Mouse (Mus musculus) forebrain, embryonic 11.5 days (tissue): ENCODE data around the gene Sulf2. TPM values are rescaled to one million over a fixed set of nuclear protein-coding genes. Genes with fewer than 3 reads are reported as not detected.

Experiments
- ATAC-seq: fragments of 200-750 bp; cut with Nextera tagmentation; replicated peaks from 2 replicates; pipeline ENCODE4 v1.8.0; 2017; ENCODE audit warnings: moderate TSS enrichment; ENCODE audit not compliant: low FRiP score
- DNase-seq: peaks from one replicate; pipeline ENCODE4 v3.0.0-alpha.2; 2017; ENCODE audit warnings: low spot score
- H3K27ac ChIP-seq: fragments of 300-500 bp; sonication (generic); 2 replicates; pipeline ENCODE4 v1.5.1; 2014; ENCODE audit warnings: low read depth, low read length
- H3K27me3 ChIP-seq: fragments of 300-500 bp; sonication (generic); 2 replicates; pipeline ENCODE4 v1.6.1; 2014; ENCODE audit warnings: mild to moderate bottlenecking, low read length, mixed read lengths; ENCODE audit not compliant: control insufficient read depth, insufficient read depth
- H3K36me3 ChIP-seq: fragments of 300-500 bp; sonication (generic); 2 replicates; pipeline ENCODE4 v1.6.1; 2014; ENCODE audit warnings: mild to moderate bottlenecking, low read length, moderate library complexity, mixed read lengths; ENCODE audit not compliant: control insufficient read depth, insufficient read depth
- H3K4me1 ChIP-seq: fragments of 300-500 bp; sonication (generic); replicated peaks from 2 replicates; pipeline ENCODE4 v1.6.1; 2014; ENCODE audit warnings: low read length, mixed read lengths; ENCODE audit not compliant: control insufficient read depth, insufficient read depth
- H3K4me2 ChIP-seq: fragments of 300-500 bp; sonication (generic); 2 replicates; pipeline ENCODE4 v1.6.1; 2014; ENCODE audit warnings: low read depth, mild to moderate bottlenecking, low read length, moderate library complexity, mixed read lengths; ENCODE audit not compliant: severe bottlenecking
- H3K4me3 ChIP-seq: fragments of 300-500 bp; sonication (generic); 2 replicates; pipeline ENCODE4 v1.5.1; 2014; ENCODE audit warnings: low read depth, low read length
- H3K9ac ChIP-seq: fragments of 300-500 bp; sonication (generic); 2 replicates; pipeline ENCODE4 v1.6.1; 2014; ENCODE audit warnings: low read length
- H3K9me3 ChIP-seq: fragments of 300-500 bp; sonication (generic); 2 replicates; pipeline ENCODE4 v1.6.1; 2016; ENCODE audit warnings: low read length, mixed read lengths; ENCODE audit not compliant: control insufficient read depth
- WGBS: fragments of 180-500 bp; shearing (Covaris S2); extraction: QIAGEN DNeasy Blood & Tissue Kit; methylation state at CpG from one replicate; pipeline ENCODE4 v1.1.7; 2014; 5-methylcytosine and 5-hydroxymethylcytosine counted together
- polyA plus RNA-seq: library from polyadenylated mRNA; unstranded; fragments of >200 nt; fragmentation: Nextera tagmentation; extraction: Ambion mirVana; gene quantifications from 2 replicates; pipeline ENCODE4 v1.2.1, GENCODE M21; 2014

The Sulf2 gene
- polyA plus RNA-seq, 1 experiment from 2014 or later: 97.9 TPM

DNA sequence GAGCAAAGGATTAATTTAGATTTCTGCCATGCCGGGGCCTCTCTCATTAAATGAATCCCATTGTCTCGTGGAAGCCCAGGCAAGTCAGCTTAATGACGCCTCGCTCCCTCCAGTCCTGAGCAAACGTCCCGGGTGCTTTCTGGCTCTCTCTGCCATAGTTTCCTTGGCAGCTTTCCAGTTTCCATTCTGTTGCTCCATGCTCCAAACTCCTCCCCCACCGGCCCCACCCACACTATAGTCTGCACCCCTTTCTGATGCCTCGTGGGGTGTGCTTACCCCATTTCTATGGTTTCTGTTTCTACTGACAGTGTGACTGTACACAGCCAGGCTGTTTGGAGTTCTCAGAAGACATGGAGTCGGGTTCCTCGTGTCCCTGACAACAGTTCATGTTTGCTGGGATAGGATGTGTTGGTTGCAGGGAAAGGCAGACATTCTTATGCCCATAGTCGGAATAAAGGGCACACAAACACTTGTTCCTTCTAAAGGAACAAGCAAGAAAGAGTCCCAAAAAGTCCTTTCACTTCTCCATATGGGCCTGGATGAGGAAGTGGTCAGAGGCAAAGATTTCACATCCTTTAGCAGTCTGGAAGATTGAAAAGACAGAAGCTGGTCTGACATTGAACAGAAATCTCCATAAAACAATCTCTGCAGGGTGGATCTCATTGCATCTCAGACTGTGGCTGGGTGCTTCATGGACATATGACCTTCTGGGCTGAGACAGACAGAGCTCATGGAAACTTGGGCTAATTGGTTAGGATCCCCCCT, 25.5 kb upstream of the Sulf2 start:
- ATAC-seq (peak; percentile 66; the same call in 1 of the 2 replicates), DNase-seq (peak; percentile 70)
- Histone ChIP-seq H3K9me3 (peaks cover 2% of the 10 kb centered on the region; the same call in 1 of the 2 replicates), H3K9ac (peak overlapping the region; percentile 43), H3K36me3 (no peaks in the 10 kb centered on the region), H3K27ac (peak overlapping the region; percentile 78), H3K4me2 (0 out of 2 replicates have a peak overlapping the region, but pooled peaks have one; percentile 11), H3K4me3 (no peak overlapping the region), H3K4me1 (peaks cover 20% of the 10 kb centered on the region), H3K27me3 (no peaks in the 10 kb centered on the region)
- 24% methylated on average over 11 of the region's 11 CpGs for WGBS

DNA sequence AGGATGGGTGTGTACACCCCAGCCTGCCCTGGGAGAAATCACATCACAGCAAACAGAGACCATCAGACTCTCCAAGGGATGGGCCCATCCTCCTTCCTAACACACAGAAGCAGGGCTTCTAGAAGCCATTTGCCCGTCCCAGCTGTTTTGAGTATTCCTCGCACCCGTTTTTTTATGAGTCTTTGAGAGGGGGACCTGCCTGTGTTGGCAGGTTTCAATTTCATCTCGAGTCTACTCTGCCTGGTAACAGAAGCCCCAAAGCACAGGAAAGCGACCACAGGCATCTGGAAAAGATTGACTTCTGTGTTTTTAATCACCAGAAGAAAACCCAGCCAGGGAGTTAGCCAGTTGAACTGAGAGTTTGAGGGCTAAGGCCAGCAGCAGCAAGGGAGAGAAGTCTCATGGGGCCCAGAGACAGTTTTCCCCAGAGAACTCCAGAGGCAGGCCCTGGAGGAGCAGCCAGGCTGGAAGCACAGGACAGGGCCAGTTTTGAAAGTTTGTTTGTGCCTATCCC, 24.7 kb upstream of the Sulf2 start:
- Histone ChIP-seq H3K36me3 (no peaks in the 10 kb centered on the region), H3K4me3 (no peak overlapping the region), H3K27ac (peak overlapping the region; percentile 78), H3K4me2 (no peak overlapping the region), H3K9ac (peak overlapping the region; percentile 43), H3K4me1 (peaks cover 20% of the 10 kb centered on the region), H3K9me3 (peaks cover 2% of the 10 kb centered on the region; the same call in 1 of the 2 replicates), H3K27me3 (no peaks in the 10 kb centered on the region)
- WGBS: 35% methylated on average over 5 of the region's 5 CpGs
- ATAC-seq: no peak
- no peak for DNase-seq

DNA sequence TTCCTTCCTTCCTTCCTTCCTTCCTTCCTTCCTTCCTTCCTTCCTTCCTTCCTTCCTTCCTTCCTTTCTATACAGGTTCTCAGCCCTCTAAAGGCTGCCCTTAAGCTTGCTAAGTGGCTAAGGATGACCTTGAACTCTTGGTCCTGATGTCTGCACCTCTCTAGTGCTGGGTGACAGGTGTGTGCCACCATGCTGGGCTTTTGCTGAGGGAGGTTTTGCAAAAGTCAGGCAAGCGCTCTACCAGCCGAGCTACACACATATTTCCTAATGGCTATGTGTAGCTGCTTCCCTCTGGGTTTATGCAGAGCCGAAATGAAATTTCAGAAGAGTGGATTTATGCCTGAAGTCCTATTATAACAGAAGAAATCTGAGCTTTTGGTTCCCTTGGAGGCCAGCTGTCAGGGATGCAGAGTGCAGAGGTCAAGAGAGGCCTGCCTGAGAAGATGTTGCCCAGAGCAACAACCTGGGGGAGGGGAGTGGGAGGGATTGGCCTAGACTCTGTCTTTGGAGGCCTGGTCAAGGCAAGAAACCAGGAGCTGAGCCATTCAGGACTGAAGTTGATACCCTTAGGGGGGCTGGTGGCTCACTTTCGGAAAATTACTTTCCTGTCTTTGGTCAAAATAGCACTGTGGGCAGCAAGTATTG, 24.1 kb upstream of the Sulf2 start:
- Histone ChIP-seq H3K9me3 (peaks cover 2% of the 10 kb centered on the region; the same call in 1 of the 2 replicates), H3K4me3 (no peak overlapping the region), H3K9ac (0 out of 2 replicates have a peak overlapping the region, but pooled peaks have one; percentile 21), H3K36me3 (no peaks in the 10 kb centered on the region), H3K27ac (peak overlapping the region; percentile 78), H3K4me2 (no peak overlapping the region), H3K27me3 (no peaks in the 10 kb centered on the region), H3K4me1 (peaks cover 20% of the 10 kb centered on the region)
- ATAC-seq: no peak
- 38% methylated on average over 4 of the region's 4 CpGs for WGBS
- DNase-seq: peak; percentile 68

DNA sequence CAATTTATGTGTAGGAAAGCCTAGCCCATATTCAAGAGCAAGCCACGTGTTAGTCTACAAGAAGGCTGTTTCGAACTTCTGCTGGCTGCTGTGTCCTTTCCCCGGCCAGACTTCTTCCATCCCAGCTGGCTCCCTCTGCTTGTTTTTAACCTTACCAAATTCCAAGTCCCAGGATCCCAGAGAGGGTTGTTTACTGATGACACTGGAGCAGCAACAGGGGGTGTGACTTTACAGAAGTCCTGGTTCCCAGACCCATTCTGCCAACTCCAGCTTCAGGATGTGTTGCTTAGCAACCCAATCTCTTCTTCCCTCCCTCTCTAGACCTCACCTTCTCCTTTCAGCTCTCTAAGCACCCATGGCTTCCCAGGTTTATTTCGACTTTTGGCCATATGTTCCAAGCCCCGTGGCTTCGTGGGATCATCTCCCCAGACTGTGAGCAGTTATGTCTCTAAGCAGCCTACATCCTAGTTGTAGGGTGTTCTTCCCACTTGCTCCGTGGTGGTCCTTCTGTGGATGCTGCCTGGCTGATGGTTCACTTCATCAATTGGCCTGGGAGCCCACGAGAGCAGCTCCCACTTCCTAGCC, 20.2 kb upstream of the Sulf2 start:
- WGBS: 57% methylated on average over 8 of the region's 8 CpGs
- no peak for ATAC-seq
- H3K4me1 ChIP-seq: peaks cover 18% of the 10 kb centered on the region

DNA sequence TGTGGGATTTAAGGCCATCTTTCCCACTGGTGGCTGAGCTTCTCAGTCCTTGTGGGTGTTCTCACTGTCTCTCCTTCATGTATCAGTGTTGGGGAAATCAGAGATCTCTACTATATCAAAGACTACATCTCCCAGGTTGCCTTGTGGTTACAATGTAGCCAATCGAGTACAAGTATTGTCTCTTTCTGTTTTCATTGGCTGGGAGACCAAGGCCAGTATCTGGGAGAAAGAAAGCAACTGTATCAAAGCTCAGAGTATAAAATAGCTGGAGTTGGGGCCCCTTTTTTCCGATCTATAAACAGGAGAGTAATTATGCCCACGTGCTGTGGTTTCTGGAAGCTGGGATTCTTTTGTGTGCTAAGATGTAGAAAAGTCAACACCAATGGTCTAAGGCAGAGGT, 19.7 kb upstream of the Sulf2 start:
- Histone ChIP-seq H3K36me3 (no peaks in the 10 kb centered on the region), H3K9me3 (no peaks in the 10 kb centered on the region), H3K4me3 (no peak overlapping the region), H3K4me1 (peaks cover 14% of the 10 kb centered on the region), H3K9ac (no peak overlapping the region), H3K4me2 (no peak overlapping the region), H3K27ac (no peak overlapping the region), H3K27me3 (no peaks in the 10 kb centered on the region)
- WGBS: 20% methylated on average over 3 of the region's 3 CpGs
- ATAC-seq (no peak), DNase-seq (no peak)

More for the DNA sequence above, 20.2 kb upstream of the Sulf2 start:
- Histone ChIP-seq H3K27me3 (no peaks in the 10 kb centered on the region), H3K4me2 (no peak overlapping the region), H3K27ac (no peak overlapping the region), H3K9me3 (no peaks in the 10 kb centered on the region), H3K36me3 (no peaks in the 10 kb centered on the region), H3K9ac (no peak overlapping the region), H3K4me3 (no peak overlapping the region)
- no peak for DNase-seq

DNA sequence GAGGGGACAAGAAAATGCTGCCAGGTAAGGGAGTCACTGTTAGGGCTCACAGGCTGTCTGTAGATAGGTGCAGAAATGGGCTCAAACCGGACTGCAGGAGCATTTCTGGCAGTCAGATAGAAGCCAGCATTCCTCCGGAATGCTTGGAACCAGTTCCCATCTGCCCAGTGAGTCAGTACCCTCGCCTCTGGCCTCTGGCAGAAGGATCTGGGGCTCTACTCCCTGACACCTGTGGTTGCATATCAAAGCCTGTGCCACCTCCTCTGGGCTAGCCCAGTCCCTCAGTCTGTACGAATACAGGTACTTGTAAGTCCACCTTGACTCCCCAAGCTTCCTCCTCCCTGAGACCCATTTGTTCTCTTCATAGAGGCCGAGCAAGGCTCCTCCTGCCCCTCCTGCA, 17.7 kb upstream of the Sulf2 start:
- no peak overlapping the region for H3K9ac ChIP-seq
- H3K9me3 ChIP-seq: no peaks in the 10 kb centered on the region
- H3K27me3 ChIP-seq: no peaks in the 10 kb centered on the region
- H3K4me1 ChIP-seq: peaks cover 6% of the 10 kb centered on the region; the same call in 1 of the 2 replicates
- WGBS: 78% methylated on average over 5 of the region's 5 CpGs
- H3K27ac ChIP-seq: no peak overlapping the region
- H3K4me2 ChIP-seq: no peak overlapping the region
- no peak overlapping the region for H3K4me3 ChIP-seq
- H3K36me3 ChIP-seq: no peaks in the 10 kb centered on the region
- DNase-seq (no peak), ATAC-seq (no peak)

DNA sequence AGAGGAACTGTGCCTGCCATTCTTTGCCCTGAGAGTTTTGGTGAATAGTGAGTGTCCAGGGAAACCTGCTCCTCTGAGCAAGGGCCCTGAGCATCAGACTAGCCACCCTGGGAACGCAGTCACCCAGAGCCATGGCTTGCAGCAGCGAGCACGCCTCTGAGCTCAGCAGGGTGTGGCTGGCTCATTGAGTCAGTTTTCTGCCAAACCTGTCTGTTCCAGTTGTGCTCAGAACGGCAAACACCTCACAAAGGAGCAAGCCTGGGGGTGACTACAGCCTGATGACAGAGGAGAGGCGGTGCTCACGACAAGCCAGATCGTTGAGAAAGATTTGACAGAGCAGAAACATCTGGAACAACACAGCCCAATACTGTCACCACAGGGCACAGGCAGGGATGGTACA, 14.7 kb upstream of the Sulf2 start:
- H3K36me3 ChIP-seq: no peaks in the 10 kb centered on the region
- no peak overlapping the region for H3K9ac ChIP-seq
- H3K4me2 ChIP-seq: no peak overlapping the region
- no peaks in the 10 kb centered on the region for H3K9me3 ChIP-seq
- no peak for DNase-seq
- WGBS: 42% methylated on average over 7 of the region's 7 CpGs
- H3K4me3 ChIP-seq: no peak overlapping the region
- no peak overlapping the region for H3K27ac ChIP-seq
- no peaks in the 10 kb centered on the region for H3K27me3 ChIP-seq
- H3K4me1 ChIP-seq: no peaks in the 10 kb centered on the region; the same call in 1 of the 2 replicates
- no peak for ATAC-seq

DNA sequence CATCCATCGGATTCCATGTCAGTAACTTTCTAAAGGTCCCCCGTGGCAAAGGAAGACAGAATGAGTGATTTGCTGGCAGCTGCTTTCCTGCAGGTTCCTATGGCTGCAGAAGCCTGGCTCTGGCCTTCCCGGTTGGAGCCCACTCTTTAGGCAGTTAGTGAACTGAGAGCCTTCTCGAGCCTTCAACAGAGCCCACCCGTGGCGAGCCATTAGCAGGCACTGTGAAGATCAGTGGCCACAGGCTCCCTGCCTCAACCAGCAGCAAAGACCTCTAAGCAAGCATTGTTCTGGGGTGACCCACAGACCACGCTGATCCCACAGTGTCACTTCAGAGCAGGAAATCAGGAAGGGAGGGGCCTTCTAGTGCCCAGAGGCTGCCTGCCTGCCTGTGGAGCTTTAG, 13.4 kb upstream of the Sulf2 start:
- ATAC-seq (peak; percentile 61; the same call in 1 of the 2 replicates), DNase-seq (peak; percentile 63)
- H3K27ac ChIP-seq: 0 out of 2 replicates have a peak overlapping the region, but pooled peaks have one; percentile 20
- H3K4me3 ChIP-seq: no peak overlapping the region
- H3K36me3 ChIP-seq: no peaks in the 10 kb centered on the region
- H3K27me3 ChIP-seq: no peaks in the 10 kb centered on the region
- no peak overlapping the region for H3K4me2 ChIP-seq
- WGBS: 15% methylated on average over 7 of the region's 7 CpGs
- H3K9me3 ChIP-seq: no peaks in the 10 kb centered on the region
- H3K9ac ChIP-seq: no peak overlapping the region
- H3K4me1 ChIP-seq: no peaks in the 10 kb centered on the region; the same call in 1 of the 2 replicates
